Mouse (Mus musculus) cerebellum, postnatal 14 days (tissue): ENCODE measurements around the gene Pard3.

Source experiments
- DNase-seq, 2 experiments: peaks; one replicate each; pipeline ENCODE4 v3.0.0; 2021; ENCODE audit warnings: mixed read lengths in 2 of 2

Pard3 gene

DNA sequence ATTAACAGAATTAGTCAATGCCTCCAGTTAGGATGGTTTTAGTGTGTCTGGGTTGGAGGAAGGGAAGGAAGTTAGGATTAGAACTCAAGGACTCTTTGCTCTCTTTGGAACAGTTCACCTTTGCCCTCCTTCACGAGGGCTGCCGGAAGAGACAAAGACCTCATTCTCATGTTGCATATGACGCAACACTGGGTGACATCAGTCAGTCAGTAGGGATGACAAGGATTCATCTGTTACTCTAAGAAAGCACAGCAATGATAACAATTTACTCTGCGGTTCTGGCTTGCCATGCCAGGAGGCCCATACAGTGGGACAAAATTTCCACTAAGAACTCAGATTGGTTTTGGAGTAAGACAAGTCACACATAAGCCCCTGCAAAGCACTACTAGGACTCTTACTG is 187.1 kb downstream of the Pard3 start:
- no peak for DNase-seq

DNA sequence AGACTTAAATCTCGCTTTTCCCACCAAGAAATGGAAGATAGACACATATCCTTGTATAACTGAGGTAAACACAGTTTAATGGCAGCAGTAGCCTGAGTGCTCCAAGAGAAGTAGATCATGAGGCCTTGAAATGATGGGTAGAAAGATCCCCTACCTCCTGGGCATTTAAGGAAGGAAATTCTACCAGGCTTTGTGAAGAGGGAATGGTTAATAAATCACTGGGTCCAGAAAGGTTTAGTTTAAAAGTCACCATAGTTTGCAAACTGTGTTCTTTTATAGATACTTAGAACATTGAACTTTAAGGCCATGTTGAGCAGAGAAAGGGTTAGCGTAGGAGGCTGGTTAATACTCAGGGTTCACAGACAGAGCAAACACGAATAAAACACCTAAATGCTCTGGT is 187.8 kb downstream of the Pard3 start:
- DNase-seq, result no peak

GRCm38 (mm10) chr8:127251985-127252384 is 188.3 kb downstream of the Pard3 start:
- no peak for DNase-seq

GRCm38 (mm10) chr8:127254625-127255024 is 190.9 kb downstream of the Pard3 start:
- DNase-seq, result no peak

GRCm38 (mm10) chr8:127257086-127257485 is 193.4 kb downstream of the Pard3 start:
- DNase-seq, result no peak

GRCm38 (mm10) chr8:127261051-127261450 is 197.4 kb downstream of the Pard3 start:
- no peak for DNase-seq

GRCm38 (mm10) chr8:127262026-127262425 is 198.3 kb downstream of the Pard3 start:
- no peak for DNase-seq

DNA sequence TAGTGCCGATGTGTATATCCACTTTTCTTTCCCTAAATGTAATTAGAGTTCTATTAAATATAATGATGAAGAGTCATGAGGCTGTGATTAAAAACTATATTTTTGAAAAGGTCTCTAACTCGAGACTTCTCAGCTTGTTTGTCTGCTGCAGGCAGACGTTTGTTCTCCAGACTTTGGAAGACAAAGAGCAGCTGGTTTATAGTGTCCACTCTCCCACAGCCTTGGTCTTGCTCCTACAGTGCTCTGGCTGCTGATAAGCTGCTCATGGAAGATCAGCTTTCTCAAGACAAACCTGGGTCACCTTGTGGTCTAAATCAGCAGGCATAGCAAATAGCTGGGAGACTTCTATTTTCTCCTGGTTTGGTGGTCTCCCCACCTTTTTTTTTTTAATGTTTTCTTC is 198.7 kb downstream of the Pard3 start:
- DNase-seq, result no peak

- no peak for DNase-seq
Observed at GRCm38 (mm10) chr8:127262926-127263325, 199.2 kb downstream of the Pard3 start.

DNA sequence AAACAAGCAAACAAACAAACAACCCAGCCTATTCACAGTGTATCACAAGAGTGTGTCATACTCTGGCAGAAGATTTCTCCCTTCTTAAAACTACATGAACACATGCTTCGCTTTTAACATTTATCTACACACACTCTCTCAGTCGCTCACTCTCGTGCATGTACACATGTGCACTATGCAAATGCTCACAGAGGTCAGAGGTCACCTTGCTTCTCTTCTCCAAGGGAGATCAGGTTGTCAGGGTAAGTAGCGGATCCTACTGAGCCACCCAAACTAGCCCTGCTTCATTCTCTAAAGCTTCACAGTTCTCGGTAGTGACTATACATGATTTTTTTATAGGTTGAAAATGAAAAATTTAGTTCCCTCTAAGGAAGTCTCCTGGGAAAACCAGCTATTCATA is 199.8 kb downstream of the Pard3 start:
- no peak for DNase-seq

DNA sequence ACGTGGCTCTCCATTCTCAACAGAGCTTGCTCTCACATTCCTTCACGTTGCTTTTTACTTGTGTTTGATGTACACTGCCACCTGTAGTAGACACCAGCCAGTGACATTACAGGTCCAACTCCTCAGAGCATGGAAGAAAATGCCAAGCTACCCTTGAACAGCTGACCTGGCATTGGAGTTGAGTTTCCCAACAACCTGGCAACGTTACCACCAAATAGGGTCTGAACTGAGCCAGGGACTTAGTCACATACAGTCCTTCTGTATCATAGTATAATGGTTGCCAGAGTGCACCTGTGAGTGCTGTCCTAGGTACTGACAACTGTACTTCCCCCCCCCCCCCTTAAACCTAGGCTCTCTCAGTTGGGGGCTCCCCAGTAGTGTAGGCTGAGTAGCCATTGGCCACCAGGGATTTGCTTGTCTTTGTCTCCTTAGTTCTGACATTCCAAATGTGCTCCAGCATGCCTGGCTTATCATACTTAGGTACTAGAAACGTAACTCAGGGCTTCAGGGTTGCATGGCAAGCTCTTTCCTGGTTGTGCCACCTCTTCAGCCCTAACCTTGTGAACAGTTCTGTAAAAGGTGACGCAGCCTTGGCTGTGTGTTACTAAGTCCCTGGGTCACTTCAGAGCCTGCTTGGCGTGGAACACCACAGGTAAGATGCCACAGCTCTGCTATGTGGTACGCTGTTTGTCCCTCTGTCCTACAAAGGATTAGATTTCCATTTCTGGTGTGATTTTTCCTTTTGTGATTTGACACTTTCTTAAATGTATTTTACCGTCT is 201.2 kb downstream of the Pard3 start:
- DNase-seq, result no peak

GRCm38 (mm10) chr8:127266777-127267176 is 203.1 kb downstream of the Pard3 start:
- DNase-seq, result no peak

DNA sequence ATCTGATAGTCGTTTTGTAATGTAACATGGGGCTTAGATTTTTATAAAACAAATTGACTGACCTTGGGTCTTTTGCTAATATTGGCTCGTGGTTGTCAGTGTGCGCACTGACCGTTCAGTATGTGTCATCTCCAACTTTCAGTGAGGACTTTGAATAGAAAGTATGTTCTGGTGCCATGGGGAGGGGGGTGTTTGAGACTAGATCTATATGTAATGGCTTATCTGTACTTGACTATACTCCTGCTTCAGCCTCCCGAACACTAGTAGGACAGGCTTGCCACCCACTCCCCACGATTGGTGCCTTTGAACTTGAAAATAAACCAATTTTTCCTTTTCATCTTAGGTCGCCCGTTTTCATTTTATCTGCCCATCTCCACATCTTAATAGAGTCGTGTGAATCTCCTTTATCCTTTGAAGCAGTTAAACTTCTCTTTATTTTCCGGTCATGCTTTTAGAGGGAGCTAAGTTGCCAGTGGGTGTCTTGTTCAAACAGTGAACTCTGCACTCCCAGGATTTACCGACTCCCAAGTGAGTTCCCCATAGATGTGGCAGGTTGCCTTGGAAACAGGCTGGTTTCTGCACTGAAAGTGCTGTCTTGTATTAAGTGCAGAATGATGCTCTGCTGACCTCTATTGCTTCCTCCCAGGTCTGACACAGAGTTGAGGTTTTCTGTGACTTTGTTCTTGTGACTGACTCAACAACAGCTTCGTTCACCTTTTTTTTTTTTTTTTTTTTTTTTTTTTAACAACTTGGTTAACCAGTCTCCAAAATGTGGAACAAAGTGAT is 204.7 kb downstream of the Pard3 start:
- peak; percentile 10 to 22 for DNase-seq

GRCm38 (mm10) chr8:127269082-127269747 is 205.5 kb downstream of the Pard3 start:
- no peak for DNase-seq

DNA sequence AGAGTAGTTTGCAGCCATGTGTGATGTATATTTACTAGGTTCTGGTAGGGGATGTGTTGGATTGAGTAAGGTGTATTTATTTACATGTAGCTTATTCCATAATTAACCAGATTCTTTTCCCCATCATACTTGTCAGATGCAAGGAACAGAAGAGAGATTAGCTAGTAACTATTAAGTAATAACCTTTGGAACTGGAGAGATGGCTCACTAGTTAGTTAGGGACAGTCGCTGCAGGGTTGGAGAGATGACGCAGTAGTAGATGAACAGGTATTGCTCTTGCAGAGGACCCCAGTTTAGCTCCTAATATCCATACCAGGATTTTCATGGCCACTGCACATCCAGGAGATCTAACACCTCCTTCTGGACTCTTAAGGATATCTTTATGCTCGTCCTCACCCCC is 207.5 kb downstream of the Pard3 start:
- DNase-seq, result no peak

DNA sequence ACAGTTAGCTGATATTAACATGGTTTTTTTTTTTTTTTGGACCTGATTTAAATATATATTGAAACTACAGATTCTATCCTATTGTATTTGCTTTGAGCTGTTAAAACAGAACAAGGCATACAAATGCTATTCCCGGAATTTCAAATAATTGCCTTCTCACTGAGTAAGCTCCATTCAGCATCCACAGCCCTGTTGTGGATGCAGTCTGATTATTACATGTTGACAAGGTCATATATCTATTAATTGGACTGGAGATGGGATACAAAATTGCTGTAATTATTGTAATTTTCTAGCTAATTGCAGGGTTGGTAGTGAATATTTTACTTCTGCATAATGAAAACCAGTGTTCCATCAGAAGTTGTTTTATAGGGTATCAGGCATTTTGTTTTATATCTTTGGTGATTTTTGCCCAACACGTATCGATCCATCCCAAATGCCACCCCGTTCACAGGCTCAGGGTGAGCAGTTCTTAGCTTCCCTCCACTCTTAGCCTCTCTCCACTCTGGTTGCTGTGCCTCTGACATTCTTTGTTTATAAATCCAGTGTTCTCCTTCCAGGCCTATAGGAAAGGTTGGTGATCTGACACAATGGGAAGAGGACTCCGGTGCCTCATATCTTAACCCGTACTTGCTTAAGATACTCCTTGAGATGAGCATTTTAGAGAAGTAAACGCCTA is 216.7 kb downstream of the Pard3 start:
- no peak for DNase-seq

DNA sequence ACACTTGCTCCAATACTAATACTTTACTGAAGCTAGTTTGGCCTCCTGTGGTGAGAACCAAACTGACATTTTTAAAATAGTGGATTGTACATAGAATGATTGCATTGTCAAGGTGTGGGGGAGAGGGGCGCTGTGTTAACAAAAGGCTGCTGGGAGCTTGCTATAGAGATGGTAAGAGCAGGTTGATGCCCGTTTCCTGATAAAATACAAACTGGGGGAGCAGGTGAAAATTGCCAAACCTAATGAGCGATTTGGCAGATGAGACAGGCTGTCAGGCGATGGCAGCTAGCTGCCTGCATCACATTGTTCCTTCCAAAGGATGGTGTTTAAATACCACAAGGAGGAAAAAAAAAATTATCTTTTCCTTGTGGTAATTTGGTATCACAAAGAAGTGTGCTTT is 217.3 kb downstream of the Pard3 start:
- no peak for DNase-seq

DNA sequence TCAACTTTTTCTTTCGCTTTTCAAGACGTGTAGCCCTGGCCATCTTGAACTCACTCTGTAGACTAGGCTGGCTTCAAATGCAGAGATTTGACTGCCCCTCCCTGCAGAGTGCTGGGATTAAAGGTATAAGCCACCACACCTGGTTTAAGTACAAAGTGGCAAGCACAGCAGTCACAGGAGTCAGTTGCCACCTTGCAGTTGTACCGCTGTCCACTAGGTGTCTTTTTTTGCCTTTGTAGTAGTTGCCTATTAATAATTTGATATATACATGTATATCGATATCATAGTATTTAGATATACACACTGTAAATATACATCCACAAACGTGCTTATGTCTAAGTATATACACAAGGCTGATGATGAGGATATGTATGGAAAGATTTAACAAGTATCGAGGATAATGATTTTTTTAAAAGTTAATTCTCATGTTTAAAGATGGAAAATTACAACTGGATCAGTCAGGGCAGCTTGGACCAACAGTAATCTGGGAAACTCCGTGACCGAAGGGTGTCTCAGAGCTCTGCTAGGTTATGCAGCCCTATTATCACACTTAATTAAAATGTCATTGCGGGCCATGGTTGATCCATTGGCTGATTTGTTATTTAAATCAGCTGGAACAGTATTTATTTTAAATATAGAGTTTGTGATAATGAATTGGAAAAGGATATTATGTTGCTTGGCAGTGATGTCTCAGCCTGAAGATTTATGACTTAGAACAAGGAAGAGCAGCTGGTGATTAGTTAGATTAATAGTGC is 220.9 kb downstream of the Pard3 start:
- DNase-seq, result peak; percentile 17 to 19

GRCm38 (mm10) chr8:127287816-127288215 is 224.1 kb downstream of the Pard3 start:
- DNase-seq, result no peak

DNA sequence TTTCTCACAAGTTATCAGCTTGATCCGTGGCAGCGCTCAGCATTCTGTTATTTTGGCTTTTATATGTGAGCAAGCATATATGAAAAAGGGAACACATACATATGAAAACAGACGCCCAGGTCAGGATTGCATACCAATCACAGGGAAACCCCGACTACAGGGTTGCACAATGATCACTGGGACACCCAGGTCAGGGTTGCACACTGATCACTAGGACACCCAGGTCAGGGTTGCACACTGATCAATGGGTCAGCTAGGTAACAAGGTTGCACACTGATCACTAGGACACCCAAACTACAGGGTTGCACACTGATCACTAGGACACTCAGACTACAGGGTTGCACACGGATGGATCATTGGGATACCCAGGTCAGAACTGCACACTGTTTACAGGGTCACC is 228.6 kb downstream of the Pard3 start:
- DNase-seq, result no peak

DNA sequence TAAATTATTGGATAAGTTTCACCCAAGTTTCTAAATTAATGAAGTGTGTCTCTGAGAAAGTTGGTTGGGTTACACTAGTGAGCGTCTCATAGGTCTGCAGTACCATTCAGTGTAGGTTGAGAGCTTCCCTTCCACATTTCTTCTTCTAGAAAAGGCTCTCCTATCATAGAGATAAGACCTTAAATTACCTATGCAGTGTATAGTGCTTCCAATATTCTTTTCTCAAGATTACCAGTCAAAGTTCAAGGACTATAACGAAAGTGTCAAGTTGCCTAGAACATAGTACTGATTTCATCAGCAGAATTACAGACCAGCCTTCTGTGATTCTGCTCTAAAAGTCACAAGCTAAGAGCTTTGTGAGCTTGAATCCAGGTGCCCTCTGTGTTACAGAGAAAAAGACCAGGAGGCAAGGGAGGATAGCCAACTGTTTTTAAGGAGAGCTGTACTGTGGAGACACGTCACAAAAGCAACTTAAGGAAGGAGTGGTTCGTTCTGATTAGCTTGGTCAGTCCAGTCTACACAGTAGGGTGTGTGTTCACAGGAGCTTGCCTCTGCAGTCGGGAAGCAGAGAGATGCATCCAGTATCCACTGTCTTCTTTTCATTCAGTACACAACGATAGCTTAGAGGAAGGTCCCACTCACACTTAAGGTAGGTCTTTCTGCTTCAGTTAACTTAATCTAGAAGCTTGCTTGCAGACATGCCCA is 229.5 kb downstream of the Pard3 start:
- no peak for DNase-seq

- no peak for DNase-seq
Observed at GRCm38 (mm10) chr8:127294061-127294460, 230.4 kb downstream of the Pard3 start.
